Mouse (Mus musculus): ENCODE measurements around the gene Zfp709. TPM values are rescaled to one million over a fixed set of nuclear protein-coding genes. Genes with fewer than 3 reads are reported as not detected.
A peak's percentile ranks its signal among the peaks of the same experiment; 100 is the strongest.
"Not testable (repeated sequence)": the region's sequence is repeated elsewhere in the genome, so short reads cannot be mapped to it uniquely, and the experiment has no call there.

Zfp709 gene
- 1 to 10 TPM; 4.9 to 5.4 TPM for total RNA-seq (2021)
- long read RNA-seq, experiment 1, full-length matches to known transcripts, result 2 of 3 reads
- long read RNA-seq, experiment 1, partial matches to known transcripts, result 0 of 3 reads
- long read RNA-seq, experiment 1, other reads (novel, unspliced or antisense), result 1 of 3 reads
- long read RNA-seq, experiment 2, result 0 reads

DNA sequence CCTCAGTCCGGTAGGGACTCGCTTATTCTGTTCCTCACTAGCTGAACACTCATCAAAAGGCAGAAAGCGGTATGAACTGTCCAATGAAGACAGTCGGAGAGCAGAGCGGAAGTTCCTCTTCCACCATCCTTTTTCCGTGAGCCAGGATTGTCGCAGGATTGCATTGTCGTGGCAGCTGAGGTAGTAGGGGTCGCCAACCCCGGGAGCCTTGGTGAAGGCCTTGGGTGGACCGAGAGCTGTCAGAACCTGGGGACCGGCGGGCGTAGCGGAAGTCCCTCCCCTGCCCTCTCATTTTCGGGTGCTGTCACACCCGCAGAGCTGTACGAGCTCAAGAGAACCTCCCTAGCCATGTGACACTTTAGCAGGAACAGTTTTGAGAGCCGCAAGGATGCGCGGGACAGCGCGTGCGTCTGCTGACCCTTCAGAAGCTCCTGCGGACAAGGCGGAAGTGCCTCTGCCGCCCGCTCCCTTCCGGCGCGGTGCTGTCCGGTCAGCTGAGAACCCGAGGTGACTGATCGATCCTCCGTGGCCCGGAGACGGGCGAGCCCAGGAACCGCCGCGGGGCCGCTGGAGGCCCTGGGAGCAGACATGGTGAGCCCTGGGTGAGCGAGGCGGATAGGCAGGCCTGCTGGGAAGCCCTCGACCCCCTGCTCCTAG, at the start of gene Zfp709:
Gene Zfp709, plus strand, starts transcription at position 402 of the 657 bp plus-strand sequence.
- DNase-seq, result peak; percentile 79 to 87

DNA sequence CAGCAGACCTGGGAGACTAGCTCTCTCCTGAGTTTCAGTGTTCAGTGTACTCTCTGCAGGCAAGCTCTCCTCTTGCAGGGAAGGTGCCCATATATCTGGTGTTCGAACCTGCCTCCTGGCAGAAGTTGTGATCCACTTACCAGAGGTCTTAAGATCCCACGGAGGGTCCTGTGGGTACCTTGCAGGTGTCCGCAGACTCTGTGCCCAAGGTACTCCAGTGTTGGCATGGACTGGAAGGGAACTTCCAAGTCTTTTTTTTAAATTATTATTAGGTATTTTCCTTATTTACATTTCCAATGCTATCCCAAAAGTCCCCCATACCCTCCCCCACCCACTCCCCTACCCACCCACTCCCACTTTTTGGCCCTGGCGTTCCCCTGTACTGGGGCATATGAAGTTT, 43.6 kb upstream of the Zfp709 start:
- not testable (repeated sequence) for DNase-seq

DNA sequence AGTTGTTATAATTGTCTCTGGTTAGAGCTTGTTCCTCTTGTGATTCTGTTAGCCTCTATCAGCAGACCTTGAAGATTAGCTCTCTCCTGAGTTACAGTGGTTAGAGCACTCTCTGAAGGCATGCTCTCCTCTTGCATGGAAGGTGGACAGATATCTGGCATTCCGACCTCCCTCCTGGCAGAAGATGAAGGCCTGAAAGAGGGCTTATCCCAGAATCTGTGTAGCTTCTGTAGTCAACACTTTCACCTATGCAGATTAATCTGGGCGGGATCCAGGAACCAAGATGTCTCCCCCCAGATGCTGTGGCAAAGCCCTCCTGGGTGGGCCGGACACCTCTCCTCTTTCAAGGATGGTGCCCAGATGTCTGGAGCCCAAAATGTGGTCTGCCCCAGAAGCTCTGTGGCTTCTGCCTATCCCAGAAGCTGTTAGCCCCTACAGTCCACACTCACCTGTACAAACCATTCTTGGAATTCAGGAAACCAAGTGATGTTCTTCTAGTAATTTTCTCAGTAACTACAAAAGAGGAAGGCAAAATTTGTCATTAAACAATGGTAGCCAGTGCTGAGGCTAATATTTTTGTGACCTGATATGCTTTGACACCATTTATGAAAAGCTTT, 40.5 kb upstream of the Zfp709 start:
- DNase-seq, result not testable (repeated sequence)

DNA sequence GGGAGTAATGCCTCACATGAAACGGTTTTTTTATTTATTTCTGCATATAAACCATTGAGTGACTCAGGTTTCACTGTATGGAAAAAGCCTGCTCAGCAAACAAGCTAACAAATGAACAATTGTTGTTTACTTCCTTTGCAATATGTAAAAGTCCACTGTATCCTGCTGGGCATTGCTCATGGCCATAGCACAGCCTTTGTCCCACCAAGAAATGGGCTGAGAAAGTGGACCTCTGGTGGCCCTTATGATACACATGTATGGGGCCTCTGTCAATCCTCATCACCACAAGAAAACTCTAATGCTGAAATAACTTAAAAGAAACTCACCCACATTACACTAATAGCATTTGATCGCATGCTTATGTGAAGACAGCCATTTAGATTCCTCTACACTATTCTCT, 39.3 kb upstream of the Zfp709 start:
- not testable (repeated sequence) for DNase-seq

DNA sequence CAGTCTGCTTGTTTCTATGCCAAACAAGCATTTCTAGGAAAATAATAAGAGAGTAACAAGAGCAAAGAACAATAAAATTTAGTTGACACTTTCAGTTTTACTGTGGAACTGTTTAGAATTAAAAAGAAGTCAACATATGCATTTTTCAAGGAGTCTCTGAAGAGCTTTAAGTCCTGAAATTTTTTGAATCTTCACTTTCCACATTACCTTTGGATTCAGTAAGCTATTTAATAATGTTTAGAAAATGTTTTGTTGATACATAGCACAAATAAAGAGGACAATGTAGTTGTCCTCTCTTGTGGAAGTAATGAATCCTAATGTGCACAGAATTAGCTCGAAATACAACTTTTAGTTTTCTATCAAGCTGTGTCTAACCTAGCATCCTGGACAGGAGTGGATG, 37.4 kb upstream of the Zfp709 start:
- not testable (repeated sequence) for DNase-seq

DNA sequence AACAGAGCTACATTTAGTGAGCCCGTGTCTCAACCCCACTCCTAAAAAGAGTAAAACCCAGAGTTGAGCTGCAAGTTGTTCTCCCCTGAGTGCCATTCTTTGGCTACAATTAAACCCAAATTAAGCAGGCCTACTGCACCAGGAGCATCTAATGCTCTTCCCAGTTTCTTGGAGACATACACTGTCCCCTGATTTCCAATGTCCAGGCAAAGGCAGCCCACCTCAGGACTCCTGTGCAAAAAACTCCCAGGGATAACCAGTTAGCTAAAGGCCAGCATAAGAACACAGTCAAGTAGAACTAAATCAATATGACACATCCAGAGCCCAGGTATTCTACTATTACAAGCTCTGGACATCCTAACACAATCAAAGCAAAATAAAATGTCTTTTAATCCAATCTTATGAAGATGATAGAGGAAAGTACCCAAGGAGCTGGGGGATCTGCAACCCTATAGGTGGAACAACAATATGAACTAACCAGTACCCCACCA, 35.8 kb upstream of the Zfp709 start:
- not testable (repeated sequence) for DNase-seq

DNA sequence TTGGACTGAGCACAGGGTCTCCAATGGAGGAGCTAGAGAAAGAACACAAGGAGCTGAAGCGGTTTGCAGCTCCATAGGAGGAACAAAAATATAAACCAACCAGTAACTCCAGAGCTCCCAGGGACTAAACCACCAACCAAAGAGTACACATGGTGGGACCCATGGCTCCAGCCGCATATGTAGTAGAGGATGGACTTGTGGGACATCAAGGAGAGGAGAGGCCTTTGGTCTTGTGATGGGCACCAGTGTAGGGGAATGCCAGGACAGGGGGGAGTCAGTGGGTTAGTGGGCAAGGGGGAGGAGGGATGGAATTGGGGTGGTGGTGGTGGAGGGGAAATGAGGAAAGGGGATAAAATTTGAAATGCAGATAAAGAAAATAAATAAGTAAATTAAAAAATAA, 35.1 kb upstream of the Zfp709 start:
- not testable (repeated sequence) for DNase-seq

DNA sequence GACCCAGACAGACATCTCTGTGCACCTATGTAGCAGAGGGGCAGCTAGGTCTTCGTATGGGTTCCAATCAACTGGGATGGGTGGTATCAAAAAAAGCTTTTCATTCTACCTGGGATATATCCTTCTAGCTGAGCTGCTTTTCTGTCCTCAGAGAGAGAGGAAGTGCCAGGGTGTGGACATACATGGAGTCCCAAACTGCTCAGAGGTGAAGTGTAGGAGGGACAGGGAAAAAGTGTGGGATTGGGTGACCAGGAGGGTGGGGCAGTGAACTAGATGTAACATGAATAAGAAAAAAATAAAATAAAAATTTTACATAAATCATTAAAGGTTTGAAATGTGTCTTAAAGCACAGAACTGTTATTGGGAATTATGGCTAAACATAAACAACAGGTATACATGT, 30.8 kb upstream of the Zfp709 start:
- not testable (repeated sequence) for DNase-seq

DNA sequence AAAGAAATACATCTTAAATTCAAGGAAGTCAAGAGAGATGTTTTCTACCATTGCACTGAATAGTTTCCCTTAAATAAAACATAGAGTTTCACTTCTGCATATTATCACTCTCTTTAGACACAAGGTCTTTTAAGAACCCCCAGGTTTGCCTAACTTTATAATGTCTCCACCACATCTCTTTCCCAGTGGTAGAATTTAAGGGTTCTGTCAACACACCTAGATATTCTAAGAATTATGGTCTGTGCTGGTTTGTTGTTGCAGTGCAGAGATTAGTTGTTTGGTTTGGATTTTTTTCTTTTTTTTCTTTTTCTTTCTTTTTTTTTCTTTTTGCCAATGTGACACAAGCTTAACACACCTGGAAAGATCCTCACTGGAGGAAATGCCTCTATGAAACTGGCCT, 28.5 kb upstream of the Zfp709 start:
- not testable (repeated sequence) for DNase-seq

DNA sequence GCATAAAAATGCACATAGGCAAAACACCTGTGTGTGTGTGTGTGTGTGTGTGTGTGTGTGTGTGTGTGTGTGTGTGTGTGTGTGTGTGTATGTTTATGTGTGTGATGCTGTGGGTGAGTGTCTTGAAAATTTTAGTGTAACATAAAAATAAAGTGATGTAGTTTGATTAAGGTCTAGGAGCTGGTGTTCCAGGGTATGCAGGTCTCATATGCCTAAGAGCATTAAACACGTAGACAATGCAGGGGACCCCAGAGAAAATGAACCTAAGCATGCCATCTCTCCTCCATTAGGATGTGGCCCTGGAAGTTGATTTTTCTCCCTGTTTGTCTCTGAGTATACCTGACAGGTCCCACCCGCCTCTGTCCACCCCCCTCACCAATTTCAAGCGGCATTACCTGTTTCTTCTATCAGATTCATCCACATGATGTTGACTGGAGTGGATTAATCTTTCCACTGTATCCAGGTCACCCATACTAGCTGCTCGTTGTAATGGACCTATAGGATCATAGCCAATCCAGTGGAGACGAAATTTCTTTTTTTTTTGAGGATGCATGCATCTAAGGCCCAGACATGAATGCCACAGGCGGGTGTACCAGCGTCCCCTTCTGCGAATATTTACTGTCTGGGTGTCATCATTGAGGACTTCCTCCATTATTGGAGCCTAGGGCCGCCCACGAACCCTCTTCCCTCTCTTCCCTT, 25.0 kb upstream of the Zfp709 start:
- not testable (repeated sequence) for DNase-seq

DNA sequence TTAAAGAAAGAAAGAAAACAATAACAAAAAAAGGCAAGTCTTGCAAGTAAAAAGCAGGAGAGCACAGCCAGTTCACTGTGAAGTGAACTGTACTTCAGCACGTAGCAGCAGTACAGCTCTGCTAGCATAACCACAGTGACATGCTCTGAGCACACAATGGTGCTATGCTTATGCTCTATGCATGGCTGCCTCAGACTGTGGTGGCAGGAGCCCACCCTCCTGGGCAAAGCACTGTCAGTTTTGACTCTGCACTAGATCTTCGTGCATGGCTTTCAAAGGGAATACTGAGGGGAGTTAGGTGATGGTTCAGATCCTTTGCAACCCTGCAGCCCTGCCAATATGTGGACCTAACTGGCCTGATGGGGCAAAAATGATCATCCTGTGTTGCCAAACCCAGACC, 24.5 kb upstream of the Zfp709 start:
- DNase-seq, result not testable (repeated sequence)

DNA sequence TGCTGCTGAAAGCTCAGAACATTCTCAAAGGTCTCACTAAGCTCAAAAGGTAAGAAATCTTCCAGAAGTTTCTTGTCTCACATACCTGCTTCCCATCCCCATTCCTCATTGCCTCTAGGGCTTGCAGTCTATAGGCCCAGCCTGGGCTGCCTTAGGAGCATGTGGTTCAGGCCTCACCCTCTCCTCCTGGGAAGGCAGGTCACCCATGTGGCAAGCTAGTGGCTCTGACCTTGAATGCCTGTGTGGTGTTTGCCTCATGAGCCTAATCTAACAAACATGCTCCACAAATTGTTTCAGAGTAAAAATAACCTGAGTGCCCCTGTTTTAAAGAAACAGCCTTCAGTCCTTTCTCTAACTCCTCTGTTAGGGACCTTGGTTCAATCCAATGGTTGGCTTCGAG, 20.3 kb upstream of the Zfp709 start:
- DNase-seq, result peak in 1 of 2 experiments; percentile 14

DNA sequence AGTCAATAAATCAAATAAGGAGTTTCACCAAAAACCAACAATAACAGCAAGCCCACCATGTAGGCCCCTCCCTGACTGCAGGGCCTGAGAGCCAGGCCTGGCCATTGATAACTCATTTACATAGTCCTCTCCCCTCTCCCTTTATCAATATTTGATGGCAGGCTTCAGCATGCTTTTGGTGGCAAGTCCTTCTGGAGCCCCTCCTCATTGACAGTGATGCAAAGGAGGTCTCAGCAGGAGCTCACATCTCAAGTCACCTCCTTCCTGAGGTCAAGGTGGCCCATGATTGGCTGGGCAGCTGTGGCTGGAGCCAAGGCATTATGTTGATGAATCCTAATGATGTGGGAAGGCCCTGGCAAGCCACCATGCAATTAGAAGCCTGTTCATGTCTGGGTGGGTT, 19.8 kb upstream of the Zfp709 start:
- not testable (repeated sequence) for DNase-seq

DNA sequence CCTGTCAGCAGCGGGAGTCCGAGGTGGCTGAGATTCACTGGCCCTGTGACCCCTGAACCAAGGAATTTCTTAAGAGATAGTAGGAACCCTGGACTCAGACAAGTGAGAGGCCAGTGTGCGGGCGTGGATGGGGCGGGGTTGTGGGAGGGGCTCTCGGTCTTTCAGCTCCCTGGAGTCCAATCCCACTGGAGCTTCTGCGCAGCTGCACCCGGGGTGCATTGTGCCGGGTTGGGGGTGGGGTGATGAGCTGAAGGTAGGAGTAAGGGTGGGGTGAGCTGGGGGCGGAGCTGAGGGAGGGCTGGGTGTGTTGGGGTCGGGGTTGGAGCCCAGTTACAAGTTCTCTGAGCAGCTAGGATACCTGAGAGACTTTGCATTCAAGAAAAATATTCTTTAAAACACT, 18.8 kb downstream of the Zfp709 start:
- DNase-seq, result not testable (repeated sequence)

DNA sequence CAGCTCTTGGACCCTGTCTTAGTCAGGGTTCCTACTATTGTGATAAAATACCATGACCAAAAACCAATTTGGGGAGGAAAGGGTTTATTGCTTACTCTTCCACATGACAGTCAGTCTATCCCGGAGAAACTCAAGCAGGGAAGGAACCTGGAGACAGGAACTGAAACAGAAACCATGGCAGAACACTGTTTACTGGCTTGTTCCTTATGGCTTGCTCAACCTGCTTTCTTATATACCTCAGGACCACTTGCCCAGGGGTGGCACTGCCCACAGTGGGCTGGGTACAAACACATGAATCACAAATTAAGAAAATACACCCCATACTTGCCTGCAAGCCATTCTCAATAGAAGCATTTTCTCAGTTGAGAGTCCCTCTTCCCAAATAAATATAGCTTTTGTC, 21.3 kb downstream of the Zfp709 start:
- not testable (repeated sequence) for DNase-seq

DNA sequence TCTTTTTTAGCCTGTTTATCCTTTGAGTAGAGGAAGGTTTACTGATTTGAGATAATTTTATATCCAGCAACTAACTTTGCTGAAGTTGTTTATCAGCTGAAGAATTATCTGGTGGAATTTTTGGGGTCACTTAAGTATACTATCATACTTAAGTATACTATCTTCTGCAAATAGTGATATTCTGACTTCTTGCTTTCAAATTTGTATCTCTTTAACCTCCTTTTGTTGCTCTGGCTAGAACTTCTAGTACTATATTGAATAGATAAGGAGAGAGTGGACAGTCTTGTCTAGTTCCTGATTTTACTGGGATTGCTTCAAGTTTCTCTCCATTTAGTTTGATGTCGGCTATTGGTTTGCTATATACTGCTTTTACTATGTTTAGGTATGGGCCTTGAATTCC, 25.0 kb downstream of the Zfp709 start:
- no peak for DNase-seq

DNA sequence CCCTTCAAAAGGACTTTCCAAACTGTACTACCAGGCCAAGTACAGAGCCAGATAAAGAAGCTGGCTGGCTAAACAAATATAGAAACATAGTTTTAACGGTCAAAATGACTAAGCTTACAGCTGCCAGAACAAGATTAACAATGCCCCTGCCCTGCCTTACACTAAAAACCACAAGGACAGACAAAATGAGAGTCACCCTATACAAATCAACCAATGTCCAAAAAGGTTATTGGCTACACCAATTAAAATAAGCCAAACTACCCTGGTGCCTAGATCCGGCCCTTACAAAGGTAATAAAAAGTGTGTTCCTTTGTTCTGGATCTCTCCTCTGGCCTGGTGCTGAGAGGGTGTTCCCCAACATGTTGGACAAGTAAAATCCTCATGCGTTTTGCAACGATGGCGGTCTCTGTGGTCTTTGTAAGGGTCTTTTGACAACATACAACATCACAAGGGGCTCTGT, 26.0 kb downstream of the Zfp709 start:
- DNase-seq, result no peak

DNA sequence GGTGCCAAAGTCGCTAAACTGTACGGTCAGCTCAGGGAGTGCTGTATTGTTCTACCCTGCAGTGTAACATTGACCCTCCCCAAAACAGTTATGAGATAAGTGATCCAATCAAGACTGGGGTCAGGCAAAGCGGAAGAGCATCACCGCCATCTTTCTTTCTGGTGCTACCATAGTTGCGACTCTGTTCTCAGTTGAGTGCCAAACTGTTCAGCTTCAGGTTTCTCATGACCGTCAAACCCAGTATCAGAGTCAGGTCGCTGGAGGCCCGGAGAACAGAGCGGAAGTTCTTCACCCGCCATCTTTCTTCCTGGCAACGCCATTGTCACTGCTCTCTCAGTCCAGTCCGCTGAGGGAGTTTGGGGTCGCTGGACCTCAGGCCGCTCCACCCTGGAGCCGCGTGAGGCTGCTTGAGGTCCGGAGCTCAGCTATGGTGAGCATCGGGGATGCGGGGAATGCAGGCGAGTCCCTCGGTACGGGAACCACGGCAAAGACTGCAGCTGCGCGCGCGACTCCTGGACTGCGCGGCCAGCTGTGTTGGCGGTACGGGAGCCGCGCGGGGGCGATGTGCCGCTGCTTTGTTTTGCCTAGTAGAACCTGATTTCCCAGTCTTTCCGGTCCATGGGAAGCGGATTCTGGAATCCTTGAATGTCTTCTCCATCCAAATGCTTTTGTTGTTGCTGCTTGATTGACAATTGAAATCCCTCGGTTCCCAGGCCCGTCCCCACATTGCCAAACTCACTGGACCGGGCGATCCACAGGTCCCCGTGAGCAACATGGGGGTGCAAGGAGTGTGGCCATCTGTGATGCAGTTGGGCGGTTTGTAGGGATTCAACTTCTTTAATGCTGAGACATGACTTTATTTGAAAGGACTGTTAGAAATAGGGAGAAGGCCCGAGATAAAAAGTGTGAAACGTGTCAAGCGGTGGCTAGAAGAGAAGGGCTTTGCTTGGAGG, 26.8 kb downstream of the Zfp709 start, which contains the start of the genes Zfp882 and Zfp617:
Gene Zfp882, plus strand, starts transcription at position 300 of the 953 bp plus-strand sequence.
Gene Zfp617, plus strand, starts transcription at position 327 of the 953 bp plus-strand sequence.
- DNase-seq, result peak; percentile 93 to 95

DNA sequence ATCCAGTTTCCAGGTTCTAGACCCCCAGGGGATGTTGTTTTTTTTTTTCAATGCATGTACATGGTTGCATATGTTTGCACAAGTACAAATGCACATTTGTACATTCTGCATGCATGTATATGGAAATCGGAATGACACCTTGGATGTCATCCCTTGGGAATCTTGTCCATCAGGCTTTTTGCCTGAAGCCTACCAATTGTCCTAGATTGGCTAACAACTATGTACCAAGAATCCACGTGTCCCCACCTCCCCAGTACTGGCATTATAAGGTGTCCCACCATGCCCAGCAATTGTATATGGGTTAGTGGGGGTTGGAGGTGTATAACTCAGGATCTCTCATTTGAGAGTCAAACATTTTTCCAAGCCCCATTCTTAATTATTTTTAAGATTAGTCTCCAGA, 30.5 kb downstream of the Zfp709 start:
- DNase-seq, result no peak

DNA sequence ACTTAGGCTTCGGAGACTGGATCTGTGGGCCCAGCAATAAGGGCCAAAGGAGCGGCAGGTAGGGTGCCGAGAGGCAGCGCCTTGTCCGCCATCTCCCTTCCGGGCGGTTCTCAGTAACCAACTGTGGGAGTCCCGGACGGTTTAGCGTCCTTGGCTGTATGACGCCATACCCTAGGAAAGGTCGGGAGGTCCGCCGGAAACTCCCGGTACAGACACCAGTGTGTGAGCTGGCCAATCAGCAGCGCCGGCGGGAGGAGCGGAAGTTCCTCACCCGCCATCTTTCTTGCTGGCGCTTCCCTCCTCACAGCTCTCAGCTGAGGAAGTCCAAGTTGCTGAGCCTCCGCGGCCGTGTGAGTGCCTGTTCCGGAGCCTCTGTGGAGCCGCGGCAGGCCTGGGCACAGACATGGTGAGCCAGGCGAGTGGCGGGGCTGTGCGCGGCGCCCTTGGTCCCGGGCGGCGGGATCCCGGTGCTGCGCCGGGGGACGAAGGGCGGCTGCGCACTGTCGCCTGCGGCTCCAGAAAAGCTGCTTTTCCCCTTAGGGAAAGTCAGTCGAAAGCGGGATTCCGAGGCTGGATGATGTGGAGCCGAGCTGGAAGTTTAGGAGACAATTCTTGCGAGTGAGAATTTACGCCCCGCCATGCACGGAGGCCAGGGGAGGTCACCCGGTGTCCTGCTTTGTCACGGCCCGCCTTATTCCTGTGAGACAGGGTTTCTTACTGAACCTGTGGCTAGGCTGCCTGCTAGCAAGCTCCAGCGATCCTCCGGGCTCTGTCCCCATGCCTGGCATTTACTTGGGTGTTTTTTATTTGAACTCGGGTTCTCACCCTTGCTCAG, 41.0 kb downstream of the Zfp709 start:
- DNase-seq, result peak; percentile 95 to 98
